Mouse (Mus musculus) kidney, postnatal 10 days (tissue): ENCODE results near the gene Zfp541.

Source experiments
- DNase-seq: peaks from one replicate; pipeline ENCODE4 v3.0.0; 2021; ENCODE audit warnings: mixed read lengths

Zfp541 gene

GRCm38 (mm10) chr7:16129846-16130691 is 68.5 kb downstream of the Zfp541 start:
- DNase-seq: peak; percentile 75

- DNase-seq: no peak
These were observed 69.5 kb downstream of the Zfp541 start for GRCm38 (mm10) chr7:16130956-16131634.

- DNase-seq: no peak
These were observed 70.6 kb downstream of the Zfp541 start for GRCm38 (mm10) chr7:16132161-16132581.

GRCm38 (mm10) chr7:16132926-16133325 is 71.3 kb downstream of the Zfp541 start:
- no peak for DNase-seq

DNA sequence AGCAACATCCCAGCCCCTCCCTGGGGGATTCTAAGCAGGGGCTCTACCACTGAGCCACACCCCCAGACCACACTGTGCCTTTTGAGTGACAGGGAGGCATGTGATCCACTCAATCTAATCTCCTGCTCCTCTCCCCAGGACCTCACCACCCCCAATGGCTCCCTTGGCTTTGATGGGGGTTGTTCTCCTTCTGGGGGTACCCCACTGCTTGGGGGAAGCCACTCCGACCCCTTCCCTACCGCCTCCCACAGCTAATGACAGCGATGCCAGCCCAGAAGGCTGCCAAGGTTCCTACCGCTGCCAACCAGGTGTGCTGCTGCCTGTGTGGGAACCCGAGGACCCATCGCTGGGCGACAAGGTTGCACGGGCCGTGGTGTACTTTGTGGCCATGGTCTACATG is 72.1 kb downstream of the Zfp541 start:
- no peak for DNase-seq

DNA sequence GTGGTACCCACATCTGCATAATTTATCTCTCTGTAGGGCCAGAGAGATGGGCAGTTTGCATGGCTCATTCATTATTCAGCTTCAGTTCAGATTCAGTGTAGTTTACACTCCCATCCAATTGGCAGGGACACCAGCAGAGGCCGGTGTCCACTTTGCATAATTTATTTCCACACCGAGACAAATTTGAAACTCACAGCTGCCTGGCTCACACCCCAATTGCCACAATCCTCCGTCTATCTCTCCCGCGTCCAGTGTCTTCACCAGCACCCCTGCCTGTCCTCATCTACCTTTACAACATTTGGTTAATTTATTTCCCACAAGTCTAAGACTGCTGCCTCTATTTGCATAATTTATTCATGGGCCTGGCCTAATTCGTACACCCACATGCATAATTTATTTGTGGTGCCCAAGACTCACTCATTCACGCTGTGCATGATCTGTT is 73.4 kb downstream of the Zfp541 start:
- DNase-seq: no peak
